Mouse (Mus musculus): Measurements from ENCODE around the gene Olfr656.

Olfr656 gene

DNA sequence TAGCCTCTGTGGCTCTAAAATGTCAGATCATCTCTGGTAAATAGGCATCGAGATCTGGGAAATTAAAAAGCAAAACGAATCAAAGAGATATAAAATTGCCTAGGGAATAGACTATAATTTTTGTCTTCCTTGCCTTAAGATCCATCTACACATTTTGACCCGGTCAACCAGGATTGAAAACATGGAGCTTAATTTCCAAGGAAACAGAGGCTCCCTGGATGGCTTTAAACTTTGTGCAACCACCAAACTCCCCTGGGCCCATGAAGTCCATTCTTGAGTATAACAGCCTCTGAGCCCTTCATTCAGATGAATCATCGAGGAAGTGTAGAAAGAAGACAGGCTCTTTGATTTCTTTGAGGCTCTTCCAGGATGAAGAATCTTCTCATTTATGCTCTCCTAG is at the start of gene Olfr656:
Gene Olfr656 (plus strand): TSS at position 301 of the 400 bp plus-strand sequence.
- DNase-seq = no peak

DNA sequence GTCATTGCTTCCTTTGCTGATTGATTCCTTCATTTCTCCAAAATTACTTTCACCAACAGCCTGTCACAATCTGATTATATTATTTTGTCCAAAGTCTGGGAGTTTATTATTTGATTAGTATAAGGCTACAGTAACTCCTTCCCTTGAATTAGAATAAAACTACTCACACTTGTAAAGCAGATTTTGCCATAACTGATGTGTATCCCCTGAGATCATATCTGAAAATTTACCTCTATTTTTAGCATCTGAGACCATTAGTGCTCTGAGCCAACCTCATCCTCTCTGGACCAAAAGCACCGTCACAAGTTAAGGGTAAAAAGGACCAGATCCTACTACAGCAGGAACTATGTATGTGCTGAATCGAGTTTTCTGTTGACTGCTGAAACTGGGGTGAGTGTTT is 36.7 kb upstream of the Olfr656 start, which contains the start of gene Olfr653:
Gene Olfr653 (plus strand): TSS at position 301 of the 400 bp plus-strand sequence.
- DNase-seq = no peak

DNA sequence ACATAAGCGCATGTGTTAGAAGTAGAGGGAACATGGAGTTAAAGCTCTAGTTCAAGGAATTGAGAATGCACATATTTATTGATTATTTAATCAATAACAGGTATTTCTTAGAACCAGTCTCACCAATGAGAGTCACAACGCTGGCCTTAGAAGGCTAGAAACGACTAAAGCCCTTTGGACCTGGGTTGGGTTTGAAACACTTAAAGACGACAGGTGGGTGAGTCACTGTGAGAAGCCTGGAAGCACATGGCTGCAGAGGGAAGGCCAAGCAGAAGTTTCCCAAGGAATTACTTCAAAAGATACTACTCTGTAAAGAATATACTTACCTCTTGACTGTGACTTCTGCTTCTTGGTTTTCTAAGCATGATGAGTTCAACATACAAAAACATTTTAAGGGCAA is 32.9 kb upstream of the Olfr656 start:
- DNase-seq = no peak

DNA sequence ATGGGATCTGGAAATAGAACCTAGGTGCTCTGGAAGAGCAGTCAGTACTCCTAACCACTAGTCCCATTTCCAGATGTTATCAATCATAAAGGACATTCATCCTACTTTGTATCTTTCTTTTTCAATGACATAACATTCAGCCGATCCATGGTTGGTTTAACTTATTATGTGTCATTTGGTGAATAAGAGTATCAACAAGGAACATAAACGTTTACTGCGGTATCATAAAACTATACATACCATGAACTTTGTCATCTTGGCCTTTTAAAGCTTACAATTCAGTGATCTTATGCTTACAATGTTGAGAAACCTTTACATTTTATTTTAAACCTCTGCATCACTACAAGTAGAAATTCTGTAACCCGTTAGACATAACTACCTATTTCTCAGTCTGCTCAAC is 32.3 kb upstream of the Olfr656 start:
- no peak for DNase-seq

DNA sequence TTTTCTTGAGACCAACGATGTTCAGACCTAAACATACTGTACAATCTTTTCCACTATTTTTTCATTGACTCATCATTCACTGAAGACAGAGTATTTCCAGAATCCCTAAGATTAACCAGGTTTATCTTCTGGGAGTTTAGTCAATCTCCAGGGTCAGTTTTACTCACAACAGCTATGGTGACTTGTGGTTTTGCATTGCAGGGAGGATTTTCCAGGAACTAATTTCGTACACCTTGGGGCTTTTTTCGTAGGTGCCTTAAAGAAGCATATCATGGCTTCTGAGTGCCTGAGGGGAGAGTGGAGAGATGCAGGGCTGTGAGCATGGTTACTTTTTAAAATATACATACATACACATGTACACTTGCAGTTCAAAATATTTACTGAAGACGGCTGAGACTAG is 27.0 kb upstream of the Olfr656 start, which contains the start of gene Olfr654:
Gene Olfr654 (plus strand): TSS at position 301 of the 400 bp plus-strand sequence.
- DNase-seq = no peak

DNA sequence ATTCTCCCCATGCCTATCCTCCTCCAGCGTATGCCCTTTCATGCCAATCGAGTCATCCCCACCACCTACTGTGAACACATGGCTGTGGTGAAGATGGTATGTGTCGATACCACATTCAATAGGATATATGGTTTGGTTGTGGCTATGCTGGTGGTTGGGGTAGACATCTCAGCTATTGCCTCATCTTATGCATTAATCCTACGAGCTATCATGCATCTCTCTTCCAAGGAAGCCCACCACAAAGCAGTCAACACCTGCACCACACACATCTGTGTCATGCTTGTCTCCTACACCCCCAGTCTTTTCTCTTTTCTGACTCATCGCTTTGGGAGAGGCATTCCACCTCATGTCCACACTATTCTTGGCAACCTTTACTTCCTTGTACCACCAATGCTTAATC is 25.5 kb upstream of the Olfr656 start:
- no peak for DNase-seq

DNA sequence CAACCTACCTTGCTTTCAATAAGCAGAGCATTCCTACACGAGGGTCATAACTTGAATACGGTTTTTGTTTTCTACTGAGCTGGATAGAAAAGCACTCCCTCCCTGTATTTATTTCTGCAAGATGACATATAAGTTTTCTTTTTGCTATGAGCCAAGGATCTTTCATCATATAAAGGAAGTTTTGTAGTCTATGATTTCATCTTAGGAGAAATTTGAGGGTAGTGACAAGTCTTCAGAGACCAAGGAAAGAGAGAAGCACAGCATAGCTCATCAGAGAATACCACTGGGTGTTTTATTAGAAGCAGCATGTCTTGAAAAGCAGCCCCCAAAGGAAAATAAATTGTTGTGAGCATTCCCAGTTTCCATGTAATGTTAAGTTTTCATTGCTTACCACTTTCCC is 12.1 kb upstream of the Olfr656 start, which contains the start of gene Olfr655:
Gene Olfr655 (minus strand): TSS at position 101 of the 400 bp plus-strand sequence.
- DNase-seq = no peak

DNA sequence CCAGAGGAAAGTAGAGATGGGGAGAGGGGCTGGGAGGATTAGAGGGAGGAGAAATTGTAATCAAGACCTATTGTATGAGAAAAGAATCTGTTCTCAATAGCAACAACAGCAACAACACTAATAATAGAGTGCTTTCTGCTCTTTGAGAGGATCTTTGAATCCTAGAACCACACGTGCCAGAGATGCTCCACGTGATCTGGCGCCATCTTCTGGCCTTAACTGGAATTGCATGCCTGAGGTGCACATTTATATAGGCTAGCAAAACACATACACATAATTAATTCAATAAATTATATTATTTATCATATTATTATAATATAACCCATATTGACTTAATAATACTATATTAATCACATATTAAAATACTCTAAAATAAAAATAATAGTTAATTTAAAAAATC is 10.6 kb upstream of the Olfr656 start:
- peak; percentile 50 for DNase-seq

DNA sequence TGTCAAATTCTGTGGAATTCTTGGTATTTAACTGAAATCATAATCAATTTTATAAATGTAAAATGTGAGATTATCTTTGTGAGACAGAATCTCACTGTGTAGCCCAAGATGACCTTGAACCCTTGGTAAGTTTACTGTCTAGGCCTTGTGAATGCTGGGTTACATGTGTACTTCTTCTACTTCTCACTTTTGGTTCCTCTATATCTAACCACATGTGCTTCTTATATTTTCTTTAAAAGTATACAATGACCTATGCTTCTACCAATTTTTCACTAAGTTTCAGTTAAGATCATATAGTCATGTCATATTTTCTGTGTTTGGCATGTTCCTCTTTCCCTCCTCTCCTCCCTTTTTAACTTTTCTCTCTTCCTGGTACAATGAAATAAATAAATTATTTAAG is 9.0 kb upstream of the Olfr656 start:
- no peak for DNase-seq

DNA sequence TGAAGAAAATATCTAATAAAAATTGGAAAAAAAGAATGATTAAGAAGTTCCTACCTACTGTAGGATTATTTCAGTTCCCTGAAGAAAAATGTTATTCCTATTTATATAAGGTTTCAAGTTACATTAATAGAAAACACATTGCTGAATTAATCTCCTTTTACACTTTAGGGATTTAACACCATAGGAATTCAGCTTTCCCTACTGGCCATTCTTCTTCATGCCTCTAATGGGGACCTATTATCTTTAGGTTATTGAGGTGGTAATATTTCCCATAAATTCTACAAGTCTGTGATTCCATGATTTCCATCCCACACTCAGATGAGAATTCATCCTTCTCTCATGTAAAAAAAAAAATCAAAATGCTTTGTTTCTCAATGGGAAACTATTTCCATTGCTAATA is 10.7 kb downstream of the Olfr656 start, which contains the start of gene Olfr657:
Gene Olfr657 (plus strand): TSS at position 301 of the 400 bp plus-strand sequence.
- DNase-seq = no peak

DNA sequence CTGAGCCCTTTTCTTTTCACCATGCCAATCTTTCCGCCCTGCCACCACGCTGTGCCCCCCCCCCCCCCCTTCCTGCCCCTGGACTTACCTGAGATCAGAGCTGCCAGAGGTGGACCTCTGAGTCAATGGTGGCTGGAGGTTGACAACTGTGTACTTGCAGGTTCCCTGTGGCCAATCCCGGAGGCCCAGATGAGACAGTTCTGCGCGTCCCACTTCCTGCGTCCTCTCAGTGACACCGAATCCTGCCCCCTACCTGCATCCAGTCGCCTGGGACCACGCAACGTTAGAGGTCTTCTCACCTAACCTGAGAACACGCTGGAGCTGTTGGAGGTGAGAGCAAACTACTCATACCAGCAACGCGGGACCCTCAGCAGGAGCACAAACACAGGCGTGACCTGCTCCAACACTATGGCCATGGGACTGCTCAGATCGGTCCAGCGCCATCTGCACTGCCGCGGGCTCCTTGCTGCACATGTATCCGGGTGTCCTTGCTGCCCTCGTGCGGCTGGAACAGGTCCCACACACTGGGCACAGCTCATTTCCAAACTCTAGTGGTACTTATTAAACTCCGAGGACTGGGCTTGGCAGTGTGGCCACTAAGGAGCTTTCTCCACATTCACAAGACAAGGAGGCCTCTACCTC is 33.2 kb downstream of the Olfr656 start, which contains the start of gene Olfr658:
Gene Olfr658 (minus strand): TSS at position 465 of the 642 bp plus-strand sequence.
- DNase-seq = peak; percentile 28

DNA sequence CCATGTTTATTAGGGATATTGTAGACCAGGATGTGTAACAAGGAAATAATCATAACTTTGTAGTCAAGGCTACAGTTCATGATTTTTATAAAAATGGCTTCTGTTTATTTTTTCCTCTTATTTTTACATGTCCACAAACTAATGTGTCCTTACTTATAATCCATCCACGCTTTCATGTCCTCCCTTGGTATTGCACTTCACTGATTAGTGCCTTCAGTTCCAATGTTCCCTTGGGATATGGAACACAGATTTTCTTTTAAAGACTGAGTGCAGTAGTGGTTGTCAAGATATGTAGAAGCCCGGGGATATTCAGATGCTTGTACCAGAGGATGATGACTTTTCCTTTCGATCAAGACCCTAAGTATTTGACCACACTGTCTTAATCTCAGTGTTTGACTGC is 52.7 kb downstream of the Olfr656 start, which contains the start of gene Olfr659:
Gene Olfr659 (plus strand): TSS at position 301 of the 400 bp plus-strand sequence.
- no peak for DNase-seq

All from kidney, adult 9 months (tissue).